Mouse (Mus musculus): ENCODE data around the gene Ttll9.

DNA sequence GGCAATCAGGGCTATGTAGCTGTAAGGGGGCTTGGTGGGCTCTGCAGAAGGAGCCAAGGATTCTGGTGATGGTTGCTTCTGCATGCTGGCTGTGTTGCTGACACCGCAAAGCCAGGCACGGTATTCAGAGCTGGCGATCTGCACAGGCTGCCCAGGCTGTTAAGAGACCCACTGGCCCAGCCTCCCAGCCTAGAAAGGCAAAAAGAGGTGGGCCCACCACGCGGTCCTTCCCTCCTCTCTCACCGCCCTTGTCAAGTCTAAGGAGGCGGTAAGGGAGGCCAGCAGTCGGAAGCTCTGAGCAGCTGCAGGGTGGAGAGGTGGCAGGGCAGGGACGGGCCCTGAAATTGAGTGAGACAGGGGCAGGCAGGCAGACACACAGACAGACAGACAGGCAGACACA lies 29.2 kb upstream of the Ttll9 start, which contains the start of gene Foxs1:
- no peak for TF ChIP-seq CTCF (IDR thresholded peaks at IDR 0.05 in 2 of 3, conservative IDR thresholded peaks at IDR 0.05 in 1 of 3; ENCODE audit: control insufficient read depth in 1 of 3, insufficient read depth in 1 of 3, low read depth in 2 of 3, low read length in 3 of 3, poor library complexity in 1 of 3, severe bottlenecking in 1 of 3)
- no peak for TF ChIP-seq TCF12 (IDR thresholded peaks at IDR 0.05; ENCODE audit: low read depth, low read length)
- no peak for TF ChIP-seq ZMIZ1 (IDR thresholded peaks at IDR 0.05; ENCODE audit: low read depth, low read length)
- TF ChIP-seq EP300 (IDR thresholded peaks at IDR 0.05; ENCODE audit: low read depth in 1 of 2, low read length in 2 of 2): no peak
- no peak for TF ChIP-seq TAL1 (IDR thresholded peaks at IDR 0.05; ENCODE audit: low read length)
- TF ChIP-seq POLR2A (IDR thresholded peaks at IDR 0.05; ENCODE audit: control insufficient read depth in 1 of 2, insufficient read depth in 1 of 2, low read depth in 1 of 2, low read length in 2 of 2, poor library complexity in 1 of 2): no peak
- no peak for TF ChIP-seq JUND (IDR thresholded peaks at IDR 0.05; ENCODE audit: low read depth, low read length)
- TF ChIP-seq MYC (IDR thresholded peaks at IDR 0.05; ENCODE audit: low read depth, low read length): no peak
- no peak for TF ChIP-seq GATA1 (IDR thresholded peaks at IDR 0.05; ENCODE audit: low read depth, low read length)
- no peak for TF ChIP-seq BHLHE40 (IDR thresholded peaks at IDR 0.05; ENCODE audit: borderline replicate concordance, low read depth, low read length)
- TF ChIP-seq MAX (IDR thresholded peaks at IDR 0.05; ENCODE audit: low read length): no peak
- TF ChIP-seq GABPA (IDR thresholded peaks at IDR 0.05; ENCODE audit: low read depth, low read length): no peak
- no peak for TF ChIP-seq USF1 (IDR thresholded peaks at IDR 0.05; ENCODE audit: low read depth, low read length)
- TF ChIP-seq ZNF384 (IDR thresholded peaks at IDR 0.05; ENCODE audit: low read depth, low read length): no peak
